Mouse (Mus musculus): ENCODE measurements around the gene Wscd2. TPM values are rescaled to one million over a fixed set of nuclear protein-coding genes. Genes with fewer than 3 reads are reported as not detected.

The Wscd2 gene
- polyA plus RNA-seq, 1 experiment from 2014 or later = 12.5 TPM

DNA sequence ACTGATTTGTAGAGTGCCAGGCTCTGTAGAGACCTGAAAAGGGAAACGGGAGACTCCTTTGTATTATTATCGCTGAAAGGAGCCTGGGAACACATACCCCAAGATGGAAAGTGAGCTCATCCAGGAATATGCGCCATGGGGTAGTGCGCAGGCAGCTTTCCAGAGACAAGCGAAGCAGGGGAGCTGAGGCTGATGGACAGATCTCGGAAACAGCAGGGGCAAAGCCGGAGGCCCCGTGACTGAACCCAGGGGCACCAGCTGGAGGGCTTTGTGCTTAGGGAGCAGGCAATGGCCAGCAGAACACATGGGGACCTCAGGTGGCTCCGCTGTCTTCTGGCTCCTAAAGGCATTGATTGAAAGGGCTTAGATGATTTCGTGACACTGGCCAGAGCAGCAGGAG is 13.1 kb downstream of the Wscd2 start:
- Histone ChIP-seq H3K27ac (0 out of 2 replicates have a peak overlapping the region, but pooled peaks have one; percentile 16), H3K27me3 (peaks cover 6% of the 10 kb centered on the region; the same call in 1 of the 2 replicates), H3K9me3 (no peaks in the 10 kb centered on the region), H3K4me1 (peaks cover 38% of the 10 kb centered on the region), H3K4me3 (no peak overlapping the region), H3K36me3 (no peaks in the 10 kb centered on the region), H3K9ac (0 out of 2 replicates have a peak overlapping the region, but pooled peaks have one; percentile 21), H3K4me2 (peak overlapping the region; percentile 26)
- WGBS = 10% methylated on average over 10 of the region's 10 CpGs
- ATAC-seq (ENCODE audit: insufficient number of reproducible peaks, insufficient read depth, low FRiP score, low TSS enrichment, low read depth) = no peak

DNA sequence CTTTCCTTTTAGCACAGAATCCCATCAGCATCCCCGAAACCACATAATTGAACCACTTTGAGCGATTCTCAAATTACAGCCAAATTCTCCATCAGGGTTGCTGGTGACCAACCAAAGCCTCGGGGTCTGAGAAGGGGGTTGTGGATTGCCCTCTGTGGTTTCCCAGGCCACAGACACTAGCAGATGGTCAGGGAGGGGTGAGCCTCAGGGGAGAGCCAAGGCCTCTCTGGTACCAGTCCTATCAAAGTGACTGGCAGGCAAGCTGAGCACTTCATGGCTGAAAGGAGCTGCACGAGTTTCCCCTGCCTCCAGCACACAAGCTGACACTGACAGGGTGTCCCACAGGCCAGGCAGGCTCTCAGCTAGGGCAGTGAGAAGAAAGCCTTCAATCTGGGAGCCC is 14.5 kb downstream of the Wscd2 start:
- Histone ChIP-seq H3K27me3 (peaks cover 6% of the 10 kb centered on the region; the same call in 1 of the 2 replicates), H3K4me3 (no peak overlapping the region), H3K36me3 (no peaks in the 10 kb centered on the region), H3K4me1 (peaks cover 38% of the 10 kb centered on the region), H3K9me3 (no peaks in the 10 kb centered on the region), H3K27ac (peak overlapping the region; percentile 68), H3K9ac (peak overlapping the region; percentile 16; the same call in 1 of the 2 replicates), H3K4me2 (no peak overlapping the region)
- no peak for ATAC-seq (ENCODE audit: insufficient number of reproducible peaks, insufficient read depth, low FRiP score, low TSS enrichment, low read depth)
- 1% methylated on average over 4 of the region's 4 CpGs for WGBS

DNA sequence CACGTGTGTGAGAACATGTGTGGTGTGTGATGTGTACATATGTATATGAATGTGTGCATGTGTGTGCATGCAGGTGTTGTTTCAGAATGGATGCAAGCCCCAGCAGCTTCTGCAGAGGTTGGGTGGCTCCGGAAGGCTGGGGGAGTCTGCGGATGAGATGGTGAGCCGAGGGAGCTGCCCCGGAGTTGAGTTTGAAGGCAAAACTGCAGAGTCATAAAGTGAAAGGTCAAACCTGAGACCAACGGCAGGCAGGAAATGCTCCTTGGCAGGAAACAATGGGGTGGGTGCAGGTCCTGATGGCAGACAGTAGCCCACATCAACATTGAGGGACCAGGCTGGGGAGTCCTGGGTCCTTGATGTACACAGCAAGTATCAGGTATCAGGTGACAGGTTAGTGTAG is 15.9 kb downstream of the Wscd2 start:
- no peak for ATAC-seq (ENCODE audit: insufficient number of reproducible peaks, insufficient read depth, low FRiP score, low TSS enrichment, low read depth)
- WGBS = 56% methylated on average over 6 of the region's 6 CpGs
- Histone ChIP-seq H3K4me1 (peaks cover 38% of the 10 kb centered on the region), H3K27ac (no peak overlapping the region), H3K36me3 (no peaks in the 10 kb centered on the region), H3K4me2 (no peak overlapping the region), H3K9ac (no peak overlapping the region), H3K27me3 (peaks cover 3% of the 10 kb centered on the region), H3K9me3 (no peaks in the 10 kb centered on the region), H3K4me3 (no peak overlapping the region)

DNA sequence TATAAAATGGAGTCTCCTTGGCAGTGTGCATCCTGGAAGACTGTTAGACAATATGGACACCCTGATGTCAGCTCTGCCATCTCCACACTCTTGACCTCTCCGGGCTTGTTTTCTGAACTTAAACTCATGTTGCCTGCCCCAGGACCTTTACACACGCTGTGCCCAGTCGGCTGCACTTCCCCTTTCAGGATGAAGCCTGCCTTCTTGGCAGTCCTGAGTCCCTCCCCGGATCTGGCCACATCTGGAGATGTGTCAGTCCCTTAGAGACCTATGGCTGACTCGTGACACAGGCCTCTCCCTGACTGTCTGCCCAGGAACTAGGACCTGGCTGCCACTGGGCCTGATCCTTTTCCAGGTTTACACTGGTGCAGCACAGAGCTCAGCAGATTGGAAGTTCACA is 16.6 kb downstream of the Wscd2 start:
- peaks cover 3% of the 10 kb centered on the region for H3K27me3 ChIP-seq
- H3K27ac ChIP-seq = no peak overlapping the region
- WGBS = 74% methylated on average over 5 of the region's 5 CpGs
- H3K4me2 ChIP-seq = no peak overlapping the region
- no peak overlapping the region for H3K9ac ChIP-seq
- H3K4me3 ChIP-seq = no peak overlapping the region
- no peak for ATAC-seq (ENCODE audit: insufficient number of reproducible peaks, insufficient read depth, low FRiP score, low TSS enrichment, low read depth)
- H3K9me3 ChIP-seq = no peaks in the 10 kb centered on the region
- H3K36me3 ChIP-seq = no peaks in the 10 kb centered on the region
- peaks cover 38% of the 10 kb centered on the region for H3K4me1 ChIP-seq

DNA sequence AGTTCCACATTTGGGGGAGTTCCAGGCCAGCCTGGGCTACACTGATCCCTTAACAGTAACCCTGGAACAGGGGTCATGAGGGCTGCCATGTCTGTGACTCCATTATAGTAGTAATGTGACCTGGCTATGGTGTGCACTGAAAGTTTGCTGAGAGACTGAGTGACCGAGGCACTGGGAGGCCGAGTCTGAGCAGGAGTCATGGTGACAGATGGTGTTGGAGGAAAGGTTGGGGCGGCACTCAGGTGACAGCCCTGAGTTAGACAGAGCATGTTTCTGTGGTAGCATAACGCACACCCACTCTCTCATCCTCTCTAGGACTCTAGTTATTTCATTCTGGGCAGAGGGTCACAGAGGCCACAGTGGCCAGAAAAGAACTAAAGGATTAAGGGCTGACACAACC is 19.0 kb downstream of the Wscd2 start:
- H3K4me1 ChIP-seq = peaks cover 26% of the 10 kb centered on the region
- no peak for ATAC-seq (ENCODE audit: insufficient number of reproducible peaks, insufficient read depth, low FRiP score, low TSS enrichment, low read depth)
- WGBS = 82% methylated on average over 4 of the region's 4 CpGs

DNA sequence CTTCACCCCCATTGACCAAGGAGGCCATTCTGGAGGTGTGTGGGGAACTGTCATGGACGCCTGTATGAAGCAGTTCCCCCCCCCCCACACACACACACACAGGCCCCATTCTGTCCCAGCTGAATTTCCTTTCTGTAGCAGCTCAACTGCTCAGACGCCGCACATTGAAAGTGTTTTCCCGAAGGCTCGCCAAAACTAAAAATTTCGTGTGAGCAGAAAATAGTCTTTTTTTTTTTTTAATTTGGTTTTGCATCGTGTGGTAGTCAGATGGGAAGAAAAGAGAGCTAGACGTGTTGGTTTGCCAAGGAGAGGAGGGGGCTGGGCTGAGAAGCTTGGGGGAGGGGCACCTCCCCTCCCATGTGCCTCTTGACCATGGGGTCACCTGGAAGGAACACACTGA is 23.5 kb downstream of the Wscd2 start:
- Histone ChIP-seq H3K9me3 (no peaks in the 10 kb centered on the region), H3K27me3 (peaks cover 12% of the 10 kb centered on the region), H3K4me2 (no peak overlapping the region), H3K36me3 (no peaks in the 10 kb centered on the region), H3K4me1 (peaks cover 26% of the 10 kb centered on the region), H3K27ac (no peak overlapping the region), H3K9ac (no peak overlapping the region), H3K4me3 (no peak overlapping the region)
- no peak for ATAC-seq (ENCODE audit: insufficient number of reproducible peaks, insufficient read depth, low FRiP score, low TSS enrichment, low read depth)
- WGBS = 70% methylated on average over 8 of the region's 8 CpGs

More for the DNA sequence above, 19.0 kb downstream of the Wscd2 start:
- H3K4me3 ChIP-seq = no peak overlapping the region
- H3K36me3 ChIP-seq = no peaks in the 10 kb centered on the region
- peaks cover 3% of the 10 kb centered on the region for H3K27me3 ChIP-seq
- H3K9ac ChIP-seq = no peak overlapping the region
- no peaks in the 10 kb centered on the region for H3K9me3 ChIP-seq
- H3K27ac ChIP-seq = no peak overlapping the region
- no peak overlapping the region for H3K4me2 ChIP-seq

DNA sequence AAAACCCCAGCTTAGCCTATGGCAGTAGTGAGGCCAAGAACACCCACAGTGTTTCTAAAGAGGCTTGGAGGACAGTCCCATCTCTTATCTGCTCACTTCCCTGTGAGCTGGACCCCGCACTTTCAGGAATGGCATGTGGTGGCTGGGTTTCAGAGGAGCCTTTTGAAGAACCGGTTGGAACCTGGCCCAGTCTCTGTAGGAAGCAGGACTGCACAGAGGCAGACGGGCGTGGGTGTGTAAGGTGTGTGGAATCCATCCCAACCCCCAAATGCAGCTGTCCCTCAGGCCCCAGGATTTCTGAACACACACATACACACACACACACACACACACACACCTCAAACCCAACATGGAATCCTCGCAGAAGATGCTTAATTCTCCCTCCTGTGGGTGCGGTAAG is 23.9 kb downstream of the Wscd2 start:
- Histone ChIP-seq H3K9me3 (no peaks in the 10 kb centered on the region), H3K4me1 (peaks cover 26% of the 10 kb centered on the region), H3K36me3 (no peaks in the 10 kb centered on the region), H3K27ac (no peak overlapping the region), H3K27me3 (peaks cover 12% of the 10 kb centered on the region), H3K4me2 (no peak overlapping the region), H3K4me3 (no peak overlapping the region), H3K9ac (no peak overlapping the region)
- 79% methylated on average over 6 of the region's 6 CpGs for WGBS
- ATAC-seq (ENCODE audit: insufficient number of reproducible peaks, insufficient read depth, low FRiP score, low TSS enrichment, low read depth) = no peak

DNA sequence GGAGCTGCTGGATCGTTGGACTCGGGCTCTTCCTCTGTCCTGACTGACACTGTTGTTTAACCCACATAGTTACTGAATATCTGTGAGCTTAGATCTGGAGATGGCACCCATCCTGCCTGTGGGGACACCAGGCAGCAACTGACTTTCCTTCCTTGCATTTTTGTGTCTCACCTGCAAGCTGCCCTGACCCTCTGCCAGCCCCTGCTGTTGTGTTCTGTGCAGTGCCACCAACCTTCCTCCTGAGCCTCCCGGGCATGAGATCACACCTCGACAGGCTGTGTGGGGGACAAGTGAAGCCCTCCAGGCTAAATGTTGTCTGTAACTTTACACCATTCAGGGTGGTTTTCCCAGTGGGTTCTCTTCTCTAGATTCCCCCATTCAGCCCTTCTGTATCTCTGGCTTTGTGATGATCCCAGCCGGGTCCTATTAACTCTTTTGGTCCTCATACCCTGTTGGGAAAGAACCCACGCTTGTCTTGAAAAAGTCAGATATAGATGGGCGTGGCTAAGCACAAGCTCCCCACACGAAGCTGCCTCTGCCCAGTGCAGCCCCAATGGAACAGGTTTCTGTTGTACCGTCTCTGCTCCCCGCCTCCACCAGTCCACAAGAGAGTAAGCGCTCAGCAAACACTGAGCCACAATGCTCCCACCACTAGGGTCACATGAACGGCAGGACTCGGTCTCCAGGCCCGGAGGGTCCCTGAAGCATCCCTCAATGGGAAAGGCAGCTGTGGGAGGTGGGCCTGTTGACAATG is 26.2 kb downstream of the Wscd2 start:
- ATAC-seq (ENCODE audit: insufficient number of reproducible peaks, insufficient read depth, low FRiP score, low TSS enrichment, low read depth) = no peak
- no peak overlapping the region for H3K4me3 ChIP-seq
- WGBS = 23% methylated on average over 14 of the region's 14 CpGs

DNA sequence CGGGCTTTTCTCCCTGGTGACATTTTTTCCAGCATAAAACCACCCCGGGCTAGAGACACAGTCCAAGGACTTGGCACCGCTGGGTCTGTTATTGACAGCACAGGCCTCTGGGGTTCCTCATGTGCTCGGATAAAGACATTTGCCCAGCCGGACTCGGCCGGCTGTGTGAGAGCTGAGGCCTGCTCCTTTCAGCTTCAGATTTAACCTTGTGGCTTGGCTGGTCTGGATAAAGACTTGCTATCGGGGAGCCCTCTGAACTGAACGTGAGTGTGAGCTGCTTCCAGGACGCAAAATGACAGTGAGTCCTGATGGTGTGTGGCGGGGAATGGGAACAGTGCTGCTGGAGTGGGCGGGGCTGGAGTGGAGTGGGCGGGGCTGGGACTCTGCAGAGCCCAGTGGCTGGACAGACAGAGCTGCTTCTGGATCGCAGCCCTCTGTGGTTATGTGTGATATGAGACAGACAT is 26.8 kb downstream of the Wscd2 start:
- peaks cover 26% of the 10 kb centered on the region for H3K4me1 ChIP-seq
- ATAC-seq (ENCODE audit: insufficient number of reproducible peaks, insufficient read depth, low FRiP score, low TSS enrichment, low read depth) = no peak
- WGBS = 21% methylated on average over 14 of the region's 14 CpGs
- peak overlapping the region; percentile 33 for H3K4me2 ChIP-seq
- H3K9ac ChIP-seq = no peak overlapping the region
- H3K9me3 ChIP-seq = no peaks in the 10 kb centered on the region
- peaks cover 13% of the 10 kb centered on the region; the same call in 1 of the 2 replicates for H3K27me3 ChIP-seq
- H3K36me3 ChIP-seq = no peaks in the 10 kb centered on the region
- no peak overlapping the region for H3K27ac ChIP-seq
- no peak overlapping the region for H3K4me3 ChIP-seq

More for the DNA sequence above, 26.2 kb downstream of the Wscd2 start:
- H3K9ac ChIP-seq = no peak overlapping the region
- H3K27ac ChIP-seq = no peak overlapping the region
- peak overlapping the region; percentile 33 for H3K4me2 ChIP-seq
- no peaks in the 10 kb centered on the region for H3K9me3 ChIP-seq
- peaks cover 26% of the 10 kb centered on the region for H3K4me1 ChIP-seq
- H3K27me3 ChIP-seq = peaks cover 13% of the 10 kb centered on the region; the same call in 1 of the 2 replicates
- no peaks in the 10 kb centered on the region for H3K36me3 ChIP-seq

DNA sequence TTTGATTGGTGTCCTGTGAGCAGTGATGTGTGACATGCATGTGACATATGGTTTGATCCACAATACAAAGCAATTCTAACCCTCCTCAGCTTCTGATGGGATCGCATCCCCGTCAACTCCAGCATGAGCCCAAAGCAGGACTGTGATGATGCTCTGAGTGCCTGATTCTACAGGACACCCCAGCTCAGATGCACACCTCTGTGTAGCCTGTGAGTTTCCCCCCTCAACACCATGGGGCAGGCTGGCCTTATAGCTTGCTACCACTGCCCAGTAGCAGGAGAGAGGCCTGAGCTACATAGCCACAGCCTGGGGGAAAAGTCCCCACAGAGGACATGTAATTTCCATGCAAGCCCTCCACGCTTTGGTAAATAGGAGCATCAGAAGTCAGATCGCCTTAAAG is 27.3 kb downstream of the Wscd2 start:
- 73% methylated on average over 4 of the region's 4 CpGs for WGBS

DNA sequence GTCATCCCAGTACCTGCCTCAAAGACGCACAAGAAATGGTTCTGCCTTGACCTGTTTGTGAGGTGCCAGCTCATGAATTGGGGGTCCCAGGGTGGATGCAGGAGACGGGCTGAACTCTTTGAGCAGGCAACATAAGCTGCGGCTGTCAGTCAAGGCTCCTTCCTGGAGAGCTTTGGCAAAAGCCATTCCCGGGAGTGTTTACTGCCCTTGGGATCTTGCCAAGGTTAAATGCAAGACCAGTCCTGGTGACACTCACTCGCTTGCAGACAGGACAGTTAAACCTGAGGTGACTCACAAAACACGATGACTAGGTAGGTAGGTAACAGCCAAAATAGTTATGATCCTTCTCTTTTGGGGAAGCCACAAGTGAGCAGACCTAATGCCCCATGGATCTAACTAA is 30.9 kb downstream of the Wscd2 start:
- H3K4me2 ChIP-seq = no peak overlapping the region
- no peak overlapping the region for H3K4me3 ChIP-seq
- H3K9me3 ChIP-seq = no peaks in the 10 kb centered on the region
- no peak overlapping the region for H3K27ac ChIP-seq
- peaks cover 13% of the 10 kb centered on the region; the same call in 1 of the 2 replicates for H3K27me3 ChIP-seq
- WGBS = 77% methylated on average over 6 of the region's 6 CpGs
- peaks cover 15% of the 10 kb centered on the region for H3K4me1 ChIP-seq
- ATAC-seq (ENCODE audit: insufficient number of reproducible peaks, insufficient read depth, low FRiP score, low TSS enrichment, low read depth) = no peak
- no peak overlapping the region for H3K9ac ChIP-seq
- H3K36me3 ChIP-seq = no peaks in the 10 kb centered on the region

More for the DNA sequence above, 27.3 kb downstream of the Wscd2 start:
- Histone ChIP-seq H3K4me1 (peaks cover 24% of the 10 kb centered on the region), H3K9me3 (no peaks in the 10 kb centered on the region), H3K36me3 (no peaks in the 10 kb centered on the region), H3K4me3 (no peak overlapping the region), H3K9ac (no peak overlapping the region), H3K27ac (no peak overlapping the region), H3K4me2 (no peak overlapping the region), H3K27me3 (peaks cover 13% of the 10 kb centered on the region; the same call in 1 of the 2 replicates)
- no peak for ATAC-seq (ENCODE audit: insufficient number of reproducible peaks, insufficient read depth, low FRiP score, low TSS enrichment, low read depth)

DNA sequence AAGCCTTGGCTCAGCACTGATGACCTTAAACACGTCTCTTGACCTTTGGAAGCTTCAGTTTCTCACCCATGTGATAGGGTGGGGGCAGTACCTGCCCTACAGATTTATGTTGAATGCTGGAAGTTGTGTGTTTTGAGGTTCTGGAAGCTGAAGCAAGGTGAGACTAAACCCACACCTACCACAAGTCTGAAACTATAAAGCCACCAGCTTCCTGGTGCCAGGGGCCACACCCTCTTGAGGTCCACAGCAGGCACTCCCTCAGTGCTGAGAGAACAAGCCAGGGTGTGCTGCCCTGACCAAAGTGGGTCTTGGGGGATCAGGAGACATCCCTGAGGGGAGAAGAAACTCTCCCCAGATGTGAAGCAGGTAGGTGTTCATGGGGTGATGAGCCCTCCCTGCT is 48.7 kb downstream of the Wscd2 start:
- 70% methylated on average over 1 of the region's 1 CpGs for WGBS
- no peaks in the 10 kb centered on the region for H3K36me3 ChIP-seq
- no peak overlapping the region for H3K4me3 ChIP-seq
- no peak overlapping the region for H3K4me2 ChIP-seq
- peaks cover 24% of the 10 kb centered on the region for H3K4me1 ChIP-seq
- H3K27me3 ChIP-seq = peaks cover 30% of the 10 kb centered on the region
- no peaks in the 10 kb centered on the region for H3K9me3 ChIP-seq
- no peak for ATAC-seq (ENCODE audit: insufficient number of reproducible peaks, insufficient read depth, low FRiP score, low TSS enrichment, low read depth)
- H3K9ac ChIP-seq = no peak overlapping the region
- no peak overlapping the region for H3K27ac ChIP-seq

Measured in embryonic facial prominence, embryonic 13.5 days (tissue).